Mouse (Mus musculus) brain, embryonic 14.5 days (tissue): ENCODE measurements around the gene Gm11361.

Source experiments
- CTCF ChIP-seq: fragments of 200-500 bp; IDR thresholded peaks from 2 replicates; pipeline ENCODE4 v1.5.1; 2012; ENCODE audit warnings: inconsistent platforms, mild to moderate bottlenecking, moderate library complexity, borderline replicate concordance; ENCODE audit not compliant: insufficient read depth, insufficient read length; ENCODE audit errors: extremely low read depth
- POLR2A ChIP-seq: fragments of 200-500 bp; IDR thresholded peaks from 2 replicates; pipeline ENCODE4 v1.6.1; 2012; ENCODE audit warnings: mild to moderate bottlenecking, inconsistent platforms, borderline replicate concordance; ENCODE audit not compliant: poor library complexity, insufficient read depth, insufficient read length, severe bottlenecking; ENCODE audit errors: extremely low read depth

- no peak for TF ChIP-seq CTCF
- no peak for TF ChIP-seq POLR2A
Observed at GRCm38 (mm10) chr13:28297098-28297497, 39.8 kb downstream of the Gm11361 start.
